Mouse (Mus musculus): ENCODE results near the gene Akap6. TPM values are rescaled to one million over a fixed set of nuclear protein-coding genes. Genes with fewer than 3 reads are reported as not detected.

The Akap6 gene
- total and polyA plus RNA-seq, 3 experiments: 0.12 to 0.42 (median 0.33) TPM

GRCm38 (mm10) chr12:52697407-52698109 lies 1.6 kb upstream of the Akap6 start:
- no peak overlapping the region for H3K4me2 ChIP-seq (ENCODE audit: insufficient read depth, low read depth, poor library complexity, severe bottlenecking)
- dilution Hi-C loops (cut with MboI; ENCODE audit: extremely low pct_ligation_motif_present, extremely low pct_unique_long_range_greater_than_20kb, low sequenced_read_pairs) (no loop called here), in situ Hi-C loops (cut with MboI; ENCODE audit: low pct_ligation_motif_present, low pct_unique_long_range_greater_than_20kb, low sequenced_read_pairs) (no loop called here)
- DNase-seq (ENCODE audit: extremely low read depth): no peak
- peaks cover 1 to 4% of the 10 kb centered on the region in 2 experiments; a peak in 1 of 4 replicates for H3K4me1 ChIP-seq (ENCODE audit: control insufficient read depth in 1 of 2, insufficient read depth in 2 of 2)
- TF ChIP-seq TCF12 (IDR thresholded peaks at IDR 0.05; ENCODE audit: low read depth, low read length): no peak
- no peak for TF ChIP-seq E2F4 (IDR thresholded peaks at IDR 0.05; ENCODE audit: insufficient replicate concordance, low read depth, low read length)
- no peak for TF ChIP-seq USF1 (IDR thresholded peaks at IDR 0.05; ENCODE audit: low read depth, low read length)
- no peak for TF ChIP-seq RAD21 (IDR thresholded peaks at IDR 0.05; ENCODE audit: low read depth, low read length)
- no peak for TF ChIP-seq MAFK (IDR thresholded peaks at IDR 0.05; ENCODE audit: insufficient replicate concordance, low read length)
- TF ChIP-seq GABPA (IDR thresholded peaks at IDR 0.05; ENCODE audit: insufficient replicate concordance, low read depth, low read length): no peak
- no peak for TF ChIP-seq POLR2A (IDR thresholded peaks at IDR 0.05; ENCODE audit: low read depth, low read length)
- TF ChIP-seq MAZ (IDR thresholded peaks at IDR 0.05; ENCODE audit: low read depth, low read length): no peak
- TF ChIP-seq MYC (IDR thresholded peaks at IDR 0.05; ENCODE audit: low read depth, low read length): no peak
- TF ChIP-seq ZKSCAN1 (IDR thresholded peaks at IDR 0.05; ENCODE audit: borderline replicate concordance, low read depth, low read length): no peak
- no peak for TF ChIP-seq CTCF (conservative IDR thresholded peaks at IDR 0.05 in 1 of 2, IDR thresholded peaks at IDR 0.05 in 1 of 2; ENCODE audit: low read depth in 2 of 2, low read length in 2 of 2)
- no peak for TF ChIP-seq BHLHE40 (IDR thresholded peaks at IDR 0.05; ENCODE audit: low read depth, low read length)
- no peak for TF ChIP-seq ZNF384 (IDR thresholded peaks at IDR 0.05; ENCODE audit: low read depth, low read length)
- H3K79me2 ChIP-seq (replicated peaks; ENCODE audit: control insufficient read depth, extremely low read depth, insufficient read depth, poor library complexity, severe bottlenecking): no peaks in the 10 kb centered on the region
- no peak overlapping the region for H3K27ac ChIP-seq (ENCODE audit: insufficient read depth, low read depth)
- no peaks in the 10 kb centered on the region for H3K27me3 ChIP-seq (replicated peaks)
- H3K9me3 ChIP-seq (replicated peaks; ENCODE audit: low read length): no peaks in the 10 kb centered on the region
- H3K4me3 ChIP-seq (replicated peaks in 1 of 3; ENCODE audit: low read depth in 2 of 3, low read length in 2 of 3, poor library complexity in 1 of 3): no peak overlapping the region
- no peaks in the 10 kb centered on the region for H3K36me3 ChIP-seq (replicated peaks in 1 of 2; ENCODE audit: control insufficient read depth in 1 of 2, insufficient read depth in 1 of 2, low read length in 1 of 2)
- H3K9ac ChIP-seq (ENCODE audit: insufficient read depth, low read depth): no peak overlapping the region

GRCm38 (mm10) chr12:52698276-52698930 lies 780 bp upstream of the Akap6 start:
- in situ Hi-C loops (cut with MboI; ENCODE audit: low pct_ligation_motif_present, low pct_unique_long_range_greater_than_20kb, low sequenced_read_pairs): no loop called here
- H3K79me2 ChIP-seq (replicated peaks; ENCODE audit: control insufficient read depth, extremely low read depth, insufficient read depth, poor library complexity, severe bottlenecking): no peaks in the 10 kb centered on the region
- DNase-seq (ENCODE audit: extremely low read depth): no peak
- dilution Hi-C loops (cut with MboI; ENCODE audit: extremely low pct_ligation_motif_present, extremely low pct_unique_long_range_greater_than_20kb, low sequenced_read_pairs): no loop called here
- H3K4me1 ChIP-seq (ENCODE audit: control insufficient read depth in 1 of 2, insufficient read depth in 2 of 2): peaks cover 0 to 3% of the 10 kb centered on the region in 2 experiments; a peak in 1 of 4 replicates
- H3K4me3 ChIP-seq (replicated peaks in 1 of 3; ENCODE audit: low read depth in 2 of 3, low read length in 2 of 3, poor library complexity in 1 of 3): no peak overlapping the region
- no peaks in the 10 kb centered on the region for H3K36me3 ChIP-seq (replicated peaks in 1 of 2; ENCODE audit: control insufficient read depth in 1 of 2, insufficient read depth in 1 of 2, low read length in 1 of 2)
- H3K9me3 ChIP-seq (replicated peaks; ENCODE audit: low read length): no peaks in the 10 kb centered on the region
- TF ChIP-seq CHD1 (IDR thresholded peaks at IDR 0.05; ENCODE audit: low read depth, low read length) (no peak), TCF12 (IDR thresholded peaks at IDR 0.05; ENCODE audit: low read depth, low read length) (no peak), ZKSCAN1 (IDR thresholded peaks at IDR 0.05; ENCODE audit: borderline replicate concordance, low read depth, low read length) (no peak), ELF1 (IDR thresholded peaks at IDR 0.05; ENCODE audit: low read depth, low read length) (no peak), USF1 (IDR thresholded peaks at IDR 0.05; ENCODE audit: low read depth, low read length) (no peak), ETS1 (conservative IDR thresholded peaks at IDR 0.05; ENCODE audit: low read depth, low read length) (no peak), TBP (conservative IDR thresholded peaks at IDR 0.05; ENCODE audit: low read depth, low read length) (no peak)
- H3K27ac ChIP-seq (ENCODE audit: insufficient read depth, low read depth): no peak overlapping the region
- H3K27me3 ChIP-seq (replicated peaks): no peaks in the 10 kb centered on the region
- H3K4me2 ChIP-seq (ENCODE audit: insufficient read depth, low read depth, poor library complexity, severe bottlenecking): no peak overlapping the region
- no peak overlapping the region for H3K9ac ChIP-seq (ENCODE audit: insufficient read depth, low read depth)
